Mouse (Mus musculus) megakaryocyte-erythroid progenitor cell, adult 5-6 weeks (primary cell): Measurements from ENCODE around the gene Ttc37. TPM values are rescaled to one million over a fixed set of nuclear protein-coding genes. Genes with fewer than 3 reads are reported as not detected.
A peak's percentile ranks its signal among the peaks of the same experiment; 100 is the strongest.

Source experiments
- ATAC-seq: replicated peaks from 2 replicates; pipeline ENCODE4 v1.8.0; 2016; ENCODE audit warnings: mild to moderate bottlenecking, inconsistent platforms; ENCODE audit not compliant: severe bottlenecking, poor library complexity, low FRiP score, low TSS enrichment
- total RNA-seq, 2 experiments: library from RNA; stranded (forward) in 1 of 2; stranded (reverse) in 1 of 2; fragments of 200-1000, 215-1000 nt in 1 of 2; fragments of >200 nt in 1 of 2; fragmentation: Nextera tagmentation in 1 of 2; gene quantifications; 2 replicates each; pipeline ENCODE4 v1.2.3; 2014 to 2017

Gene Ttc37
- total RNA-seq, 2 experiments from 2014 or later, result 32.6 to 33.9 TPM

DNA sequence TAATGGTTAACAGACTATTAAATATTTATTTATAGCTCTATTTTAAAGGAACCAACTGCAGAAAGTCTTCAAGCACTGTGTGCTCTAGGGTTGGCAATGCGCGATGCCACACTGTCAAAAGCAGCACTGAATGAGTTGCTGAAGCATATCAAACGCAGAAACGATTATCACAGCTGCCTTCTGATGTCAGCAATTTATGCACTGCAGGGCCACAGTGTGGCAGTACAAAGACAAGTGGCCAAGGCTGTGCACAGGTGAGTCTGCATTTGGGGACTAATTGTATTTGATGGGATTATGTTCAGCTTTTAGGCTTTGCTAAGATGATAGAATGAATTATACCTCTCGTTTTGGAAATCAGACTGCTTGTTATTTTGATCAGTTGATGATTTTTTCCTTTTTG is 51.9 kb downstream of the Ttc37 start:
- no peak for ATAC-seq

DNA sequence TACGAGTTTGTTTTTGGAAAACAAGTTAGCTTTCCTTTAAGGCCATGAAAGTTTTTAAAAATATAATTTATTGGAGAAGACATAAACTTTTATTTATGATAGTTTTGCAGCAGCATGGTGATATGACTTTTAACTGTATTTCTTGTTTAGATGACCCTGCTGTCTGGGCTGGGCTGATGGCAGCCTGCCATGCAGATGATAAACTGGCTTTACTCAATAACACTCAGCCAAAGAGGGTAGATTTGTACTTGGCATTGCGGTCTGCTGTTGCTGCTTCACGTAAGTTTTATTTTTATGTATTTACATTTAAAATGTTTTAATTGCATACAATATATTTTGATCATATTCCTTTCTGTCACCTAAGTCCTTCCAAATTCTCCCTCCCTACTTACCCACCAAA is 58.6 kb downstream of the Ttc37 start:
- peak; percentile 75 for ATAC-seq

DNA sequence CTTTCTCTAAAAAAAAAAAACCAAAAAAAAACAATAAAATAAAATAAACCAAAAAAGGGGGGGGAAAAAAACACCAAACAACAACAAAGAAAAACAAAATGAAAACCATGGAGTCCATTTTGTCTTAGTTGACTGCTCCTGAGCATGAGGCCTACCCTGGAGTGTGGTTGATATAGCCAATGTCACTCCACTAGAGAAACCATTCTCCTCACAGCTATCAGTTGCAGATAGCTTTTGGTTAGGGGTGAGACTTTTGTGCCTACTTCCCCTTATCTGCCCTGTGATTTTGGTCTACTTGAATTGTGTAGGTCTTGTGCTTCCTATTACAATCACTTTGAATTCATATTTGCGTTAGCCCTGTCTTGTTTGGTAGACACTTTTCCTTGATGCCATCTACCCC is 59.0 kb downstream of the Ttc37 start:
- peak; percentile 66; the same call in 1 of the 2 replicates for ATAC-seq

DNA sequence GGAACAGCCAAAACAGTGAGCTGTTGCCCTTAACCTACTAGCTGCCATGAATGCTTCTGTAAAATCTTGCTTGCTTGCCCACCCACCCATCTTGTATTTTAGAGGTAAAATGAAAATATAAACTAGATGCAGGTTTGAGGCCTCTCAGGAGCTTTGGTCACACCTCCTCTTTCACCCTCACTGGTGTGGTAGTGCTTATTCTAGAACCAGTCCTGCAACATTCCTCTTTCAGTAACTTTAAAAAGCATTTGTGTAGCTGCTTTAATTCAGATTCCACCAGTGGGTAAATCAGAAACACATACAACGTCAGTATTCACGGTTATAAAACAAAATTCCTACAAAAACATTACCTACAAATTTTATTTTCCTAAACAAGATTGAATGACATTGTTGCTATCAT is 62.1 kb downstream of the Ttc37 start:
- ATAC-seq, result no peak

DNA sequence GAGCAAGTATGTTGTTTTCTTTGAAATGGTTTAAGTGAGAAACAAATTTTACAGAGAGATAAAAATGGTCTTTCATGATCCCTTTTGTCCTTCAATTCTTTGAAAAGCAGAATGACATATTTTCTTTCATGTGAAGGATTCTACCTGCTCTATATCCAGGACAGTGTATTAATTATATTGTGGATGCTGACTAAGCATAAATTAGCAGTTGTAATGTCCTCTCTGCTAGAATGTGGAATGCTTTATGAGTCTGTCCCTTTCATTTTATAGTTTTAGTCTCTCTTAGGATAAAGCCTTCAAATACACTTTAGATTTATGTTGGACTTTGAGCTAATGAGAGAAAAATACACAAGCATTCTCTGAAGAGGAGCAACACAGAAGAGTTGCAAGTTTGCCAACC is 75.8 kb downstream of the Ttc37 start:
- no peak for ATAC-seq

DNA sequence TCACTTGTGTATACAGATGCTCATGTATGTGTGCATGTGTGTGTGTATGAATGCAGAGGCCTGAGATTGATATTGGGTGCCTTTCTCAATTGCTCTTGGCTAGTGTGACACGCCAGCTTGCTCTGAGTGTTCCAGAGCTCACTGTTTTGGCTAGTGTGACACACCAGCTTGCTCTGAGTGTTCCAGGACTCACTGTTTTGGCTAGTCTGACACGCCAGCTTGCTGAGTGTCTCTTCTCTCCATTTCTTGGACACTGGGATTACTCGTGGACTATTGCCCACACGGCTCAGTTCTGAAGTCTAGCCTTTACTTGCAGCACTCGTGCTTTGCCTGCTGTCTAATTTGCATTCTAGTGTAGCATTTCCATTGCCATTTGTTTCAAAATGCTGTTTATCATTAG is 80.2 kb downstream of the Ttc37 start:
- ATAC-seq, result no peak

DNA sequence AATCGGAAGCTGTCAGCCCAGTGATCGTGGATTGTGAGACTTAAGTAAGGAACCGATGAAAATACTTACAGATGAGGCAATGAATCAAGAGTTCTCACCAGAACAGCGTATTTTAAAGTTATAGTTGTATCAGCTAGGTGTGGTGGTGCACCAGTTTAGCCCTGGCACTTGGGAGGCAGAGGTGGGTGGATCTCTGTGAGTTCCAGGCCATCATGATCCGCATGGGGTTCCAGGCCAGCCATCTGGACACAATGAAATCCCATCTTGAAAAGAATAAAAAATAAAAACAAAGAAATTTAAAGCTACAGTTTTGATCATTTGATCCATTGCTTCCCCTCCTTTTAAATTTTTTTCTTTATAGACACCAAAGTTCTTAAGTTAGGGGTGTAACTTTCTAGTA is 89.1 kb downstream of the Ttc37 start:
- no peak for ATAC-seq

DNA sequence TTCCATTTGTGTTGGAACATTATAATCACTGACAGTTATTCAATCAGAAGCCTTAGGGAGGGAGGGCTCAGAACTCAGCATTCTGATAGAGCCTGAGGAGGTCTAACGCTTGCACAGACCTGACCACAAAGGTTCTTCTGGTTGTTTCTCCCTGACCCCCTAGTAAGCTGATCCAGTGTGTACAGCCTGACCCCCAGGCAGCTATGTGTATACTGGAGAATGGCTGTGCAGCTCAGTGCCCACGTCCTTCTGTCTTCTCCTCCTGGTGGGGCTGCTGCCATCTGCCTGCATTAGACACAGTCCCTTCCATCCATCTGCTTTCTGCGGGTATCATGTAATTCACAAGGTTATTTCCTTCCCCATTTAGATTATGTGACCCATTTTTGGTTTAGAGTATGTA is 90.7 kb downstream of the Ttc37 start:
- no peak for ATAC-seq

DNA sequence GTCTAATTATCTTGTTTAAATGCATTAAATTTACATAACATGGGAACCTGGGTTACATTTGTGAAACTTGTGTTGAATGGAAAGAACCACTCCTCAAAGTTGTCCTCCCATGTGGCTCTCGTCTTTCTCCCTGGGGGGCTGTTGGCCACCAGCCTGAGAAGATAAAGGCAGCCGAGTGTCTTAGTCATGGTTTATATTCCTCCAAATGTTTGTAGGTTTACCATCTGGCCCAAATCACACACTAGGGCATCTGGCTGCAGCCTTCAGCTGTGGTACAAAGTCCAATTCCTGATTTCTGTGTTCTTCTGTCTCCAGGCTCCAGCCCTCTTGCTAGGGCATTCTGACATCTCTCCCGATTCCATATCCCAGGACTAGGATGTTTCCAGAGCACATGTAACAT is 91.7 kb downstream of the Ttc37 start:
- ATAC-seq, result no peak

DNA sequence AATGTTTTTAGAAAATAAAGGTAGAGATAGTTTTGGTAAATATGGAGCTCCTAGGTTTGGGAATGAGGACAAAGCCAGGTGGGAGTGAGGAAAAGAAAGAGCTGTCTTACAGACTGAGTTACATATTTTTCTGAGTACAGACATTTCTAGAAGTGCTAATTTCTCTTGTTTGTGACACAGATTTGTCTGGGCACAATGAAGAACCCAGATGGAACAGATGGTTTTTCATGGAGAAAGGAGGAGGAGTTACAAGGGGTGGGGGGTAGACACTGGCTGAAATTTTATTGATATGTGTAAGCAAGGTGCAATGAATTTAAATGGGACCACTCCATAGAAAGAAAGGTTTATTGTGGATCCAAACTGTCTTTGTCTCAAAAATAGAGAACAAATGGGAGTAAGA is 96.4 kb downstream of the Ttc37 start:
- ATAC-seq, result no peak

DNA sequence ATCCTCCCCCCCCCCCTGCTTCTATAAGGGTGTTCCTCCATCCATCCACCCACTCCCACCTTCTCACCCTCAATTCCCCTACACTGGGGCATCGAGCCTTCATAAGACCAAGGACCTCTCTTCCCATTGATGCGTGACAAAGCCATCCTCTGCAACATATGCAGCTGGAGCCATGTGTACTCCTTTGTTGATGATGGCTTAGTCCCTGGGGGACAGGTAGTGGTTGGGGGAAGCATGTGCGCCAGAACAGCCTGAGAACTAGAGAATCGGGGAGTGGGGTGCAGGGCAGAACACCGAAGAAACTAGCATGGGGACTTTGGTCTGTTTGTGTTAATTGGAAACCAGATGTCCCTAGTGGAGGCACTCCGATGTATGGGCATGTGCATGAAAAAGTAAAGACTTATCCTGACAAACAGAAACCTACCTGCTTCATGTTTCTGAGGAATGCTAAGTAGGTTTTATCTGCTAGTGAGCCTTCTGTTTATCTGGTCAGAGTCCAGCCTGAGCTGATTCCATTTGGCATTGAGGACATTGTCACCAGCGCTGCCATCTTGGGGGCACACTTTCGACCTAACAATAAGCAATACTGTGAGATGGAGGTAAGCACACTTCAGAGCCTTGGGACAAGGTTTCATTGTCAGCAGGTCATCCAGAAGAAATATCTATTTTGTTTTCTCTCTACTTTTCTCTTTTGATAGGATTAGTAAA is 97.1 kb downstream of the Ttc37 start:
- no peak for ATAC-seq

DNA sequence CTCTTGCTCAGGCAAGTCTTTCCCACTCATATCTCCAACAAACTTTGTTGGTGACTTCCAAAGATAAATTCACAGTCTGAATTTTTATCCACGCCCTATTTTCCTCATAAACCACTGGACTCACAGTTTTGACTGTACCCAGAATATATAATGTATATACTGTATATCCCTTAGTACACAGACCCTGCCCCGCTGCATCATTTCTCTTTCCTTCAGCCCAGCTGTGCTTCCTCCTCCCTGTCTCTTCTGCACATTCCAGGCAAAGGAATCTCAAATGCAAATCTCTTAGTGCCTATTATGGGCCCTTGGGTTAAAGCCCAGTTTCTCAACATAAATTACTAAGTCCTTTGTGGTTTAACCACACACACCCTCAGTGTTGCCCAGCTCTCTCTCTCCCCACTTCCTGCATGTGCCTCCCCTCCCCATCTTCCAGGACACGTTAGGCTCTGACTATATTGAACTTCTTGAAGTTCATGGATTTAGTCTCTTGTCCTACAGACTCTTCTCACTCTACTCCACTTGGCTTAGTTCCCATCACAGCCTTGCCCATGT is 98.8 kb downstream of the Ttc37 start:
- no peak for ATAC-seq

DNA sequence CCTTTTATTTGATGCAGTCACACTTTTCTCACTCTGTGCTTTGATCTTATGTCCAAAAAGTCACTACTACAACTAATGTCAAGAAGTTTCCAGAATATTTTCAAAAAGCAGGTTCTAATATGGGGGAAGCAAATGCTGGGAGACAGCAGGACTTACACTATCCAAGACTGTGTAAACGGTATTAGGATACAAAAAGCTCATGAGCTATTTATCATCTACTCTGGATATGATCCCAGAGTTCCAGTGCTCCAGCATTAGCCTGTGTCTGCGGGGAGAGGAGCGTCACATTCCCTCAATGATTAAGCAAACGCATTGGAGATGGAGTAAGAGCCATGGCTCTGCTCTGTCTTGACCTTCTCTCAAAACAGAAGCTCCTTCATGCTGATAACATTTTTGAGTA is 101.4 kb downstream of the Ttc37 start:
- ATAC-seq, result no peak

DNA sequence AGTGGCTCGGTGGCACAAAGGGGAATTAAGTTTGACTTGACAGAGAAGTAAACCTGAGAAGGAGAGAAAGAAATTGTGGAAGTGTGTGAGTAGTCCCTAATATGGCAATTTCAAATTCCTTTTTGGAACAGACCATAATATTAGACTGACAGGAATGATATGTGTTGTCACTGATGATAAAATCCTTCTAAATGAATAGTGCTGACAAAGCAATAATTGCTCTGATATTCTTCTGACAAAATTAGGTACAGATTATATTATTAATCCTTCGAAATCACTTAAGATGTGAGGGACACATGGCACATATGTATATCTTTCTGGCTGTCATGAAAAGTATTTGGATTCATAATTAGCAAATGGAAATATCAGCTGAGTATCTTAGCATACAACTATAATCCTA is 116.4 kb downstream of the Ttc37 start:
- ATAC-seq, result no peak

DNA sequence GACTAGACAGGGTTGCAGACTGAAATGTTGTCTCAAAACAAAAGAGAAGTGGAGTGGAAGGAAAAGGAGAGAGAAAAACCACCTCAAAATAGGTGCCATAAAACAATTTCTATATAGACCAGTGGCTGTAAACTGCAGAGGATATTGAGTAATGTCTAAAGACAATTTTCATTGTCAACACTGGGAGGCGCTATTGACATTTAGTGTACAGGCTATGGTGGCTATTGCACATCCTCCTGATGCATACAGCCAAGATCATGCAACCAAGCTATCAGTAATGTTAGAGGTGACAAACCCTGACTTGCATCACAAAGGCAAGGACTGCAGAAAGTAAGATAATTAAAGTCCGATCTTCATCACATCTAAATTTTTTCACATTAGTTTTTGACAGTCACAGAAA is 116.9 kb downstream of the Ttc37 start:
- peak; percentile 85 for ATAC-seq

Other genes starting within 250 kb of the Ttc37 start
- gene Rhobtb3, start 154.8 kb upstream of the Ttc37 start, total RNA-seq (2014; fragmentation: Nextera tagmentation), result 5.3 and 5.4 TPM in 2 replicates
- 4.3 and 16.0 TPM in 2 replicates for gene Rhobtb3, start 154.8 kb upstream of the Ttc37 start, total RNA-seq (2017)
- 0.98 TPM in 1 of 2 replicates, not detected in the other for gene Spata9, start 131.6 kb upstream of the Ttc37 start, total RNA-seq (2014; fragmentation: Nextera tagmentation)
- gene Spata9, start 131.6 kb upstream of the Ttc37 start, total RNA-seq (2017), result not detected in 2 replicates
- 71.4 and 90.7 TPM in 2 replicates for gene Rfesd, start 80.0 kb upstream of the Ttc37 start, total RNA-seq (2014; fragmentation: Nextera tagmentation)
- 63.8 and 68.1 TPM in 2 replicates for gene Rfesd, start 80.0 kb upstream of the Ttc37 start, total RNA-seq (2017)
- gene Gpr150, start 41.7 kb upstream of the Ttc37 start, total RNA-seq (2014; fragmentation: Nextera tagmentation), result 0.96 TPM in 1 of 2 replicates, not detected in the other
- 0.99 TPM in 1 of 2 replicates, not detected in the other for gene Gpr150, start 41.7 kb upstream of the Ttc37 start, total RNA-seq (2017)
- 12.3 and 14.9 TPM in 2 replicates for gene Arsk, start 74 bp upstream of the Ttc37 start, total RNA-seq (2014; fragmentation: Nextera tagmentation)
- gene Arsk, start 74 bp upstream of the Ttc37 start, total RNA-seq (2017), result 8.4 and 14.1 TPM in 2 replicates
- gene Fam81b, start 206.3 kb downstream of the Ttc37 start, total RNA-seq (2014; fragmentation: Nextera tagmentation), result not detected in 2 replicates
- not detected in 2 replicates for gene Fam81b, start 206.3 kb downstream of the Ttc37 start, total RNA-seq (2017)